ENCODE assay signal across 9 mouse cellular contexts in genomic region chr8:70493692-70494415, GRCm38 (mm10). TPM values are rescaled to one million over a fixed set of nuclear protein-coding genes. Genes with fewer than 3 reads are reported as not detected.
A peak's percentile ranks its signal among the peaks of the same experiment; 100 is the strongest.
DNase-seq lines count a peak whose midpoint lies in the region; ATAC-seq lines count a peak whose summit lies in the region.
"Had no signal": no experiment of that assay in that cellular context is flagged by ENCODE, and none has a peak within 500 bp of the region (broad histone marks: within the 10 kb centered on the region; RNA-seq: fewer than 3 reads in every experiment).

No protein-coding gene starts in this region.

- H3K9ac ChIP-seq in kidney, embryonic 14.5 days (ENCODE audit: low read depth, low read length), result peak overlapping the region; percentile 45; the same call in 1 of the 2 replicates
- H3K9ac ChIP-seq in embryonic facial prominence, embryonic 11.5 days (replicated peaks; ENCODE audit: low read length), result peak overlapping the region; percentile 69
- H3K9ac ChIP-seq in neural tube, embryonic 11.5 days (ENCODE audit: low read length), result no peak overlapping the region

- H3K4me2 ChIP-seq in kidney, embryonic 14.5 days (replicated peaks; ENCODE audit: low read depth, low read length), result peak overlapping the region; percentile 79
- H3K4me2 ChIP-seq in embryonic facial prominence, embryonic 11.5 days (ENCODE audit: low read depth, low read length), result peak overlapping the region; percentile 77
- H3K4me2 ChIP-seq in neural tube, embryonic 11.5 days (ENCODE audit: low read depth), result peak overlapping the region; percentile 41; the same call in 1 of the 2 replicates

- 1% methylated on average over 47 of the region's 47 CpGs for WGBS in kidney, embryonic 14.5 days
- under 1% methylated on average over 46 of the region's 47 CpGs for WGBS in embryonic facial prominence, embryonic 11.5 days
- WGBS in neural tube, embryonic 11.5 days, result under 1% methylated on average over 42 of the region's 47 CpGs

- no peak overlapping the region for H3K27ac ChIP-seq in kidney, embryonic 14.5 days (ENCODE audit: low read depth, low read length)
- H3K27ac ChIP-seq in embryonic facial prominence, embryonic 11.5 days (replicated peaks; ENCODE audit: low read depth, low read length), result no peak overlapping the region
- H3K27ac ChIP-seq in neural tube, embryonic 11.5 days (ENCODE audit: low read depth, low read length), result no peak overlapping the region

- ATAC-seq in kidney, embryonic 14.5 days (ENCODE audit: low FRiP score, low TSS enrichment), result no peak
- no peak for ATAC-seq in embryonic facial prominence, embryonic 11.5 days (replicated peaks; ENCODE audit: insufficient number of reproducible peaks, low FRiP score, low TSS enrichment, low read depth)
- no peak for ATAC-seq in neural tube, embryonic 11.5 days (ENCODE audit: insufficient read depth, low FRiP score, low TSS enrichment)

- peak overlapping the region; percentile 40 for H3K4me3 ChIP-seq in kidney, embryonic 14.5 days (ENCODE audit: low read length)
- peak overlapping the region; percentile 57 for H3K4me3 ChIP-seq in embryonic facial prominence, embryonic 11.5 days (ENCODE audit: low read depth, low read length)
- no peak overlapping the region for H3K4me3 ChIP-seq in neural tube, embryonic 11.5 days (ENCODE audit: low read depth, low read length)

- no peak for DNase-seq in kidney, postnatal 10 days
- peak; percentile 53 for DNase-seq in embryonic facial prominence, embryonic 11.5 days (ENCODE audit: low spot score)
- peak; percentile 26 for DNase-seq in induced T-regulatory cell, adult 2 months (ENCODE audit: low read depth)
- no peak for DNase-seq in neural tube, embryonic 11.5 days (ENCODE audit: low spot score)
- DNase-seq in right cerebral cortex, postnatal 4 days, result no peak
- DNase-seq in adrenal gland, postnatal 10 days, result no peak
- DNase-seq in cerebellum, postnatal 4 days (ENCODE audit: low spot score in 2 of 2), result no peak
- DNase-seq: thymus, postnatal 25 days had no signal

- peaks cover 98% of the 10 kb centered on the region for H3K27me3 ChIP-seq in kidney, embryonic 14.5 days (ENCODE audit: control insufficient read depth, insufficient read depth, low read length)
- peaks cover 53% of the 10 kb centered on the region for H3K27me3 ChIP-seq in embryonic facial prominence, embryonic 11.5 days (ENCODE audit: control insufficient read depth, insufficient read depth, low read length)
- peaks cover 97% of the 10 kb centered on the region for H3K27me3 ChIP-seq in neural tube, embryonic 11.5 days (ENCODE audit: control insufficient read depth, insufficient read depth, low read length)

- H3K4me1 ChIP-seq in kidney, embryonic 14.5 days (ENCODE audit: control insufficient read depth, insufficient read depth, low read length), result peaks cover 19% of the 10 kb centered on the region
- H3K4me1 ChIP-seq in embryonic facial prominence, embryonic 11.5 days (ENCODE audit: control insufficient read depth, insufficient read depth, low read length), result peaks cover 11% of the 10 kb centered on the region
- peaks cover 27% of the 10 kb centered on the region for H3K4me1 ChIP-seq in neural tube, embryonic 11.5 days (ENCODE audit: control insufficient read depth, insufficient read depth, low read length)

- H3K36me3 ChIP-seq in kidney, embryonic 14.5 days (ENCODE audit: control insufficient read depth, insufficient read depth, low read length), result no peaks in the 10 kb centered on the region
- no peaks in the 10 kb centered on the region for H3K36me3 ChIP-seq in embryonic facial prominence, embryonic 11.5 days (replicated peaks; ENCODE audit: control insufficient read depth, insufficient read depth, low read depth, low read length)
- no peaks in the 10 kb centered on the region for H3K36me3 ChIP-seq in neural tube, embryonic 11.5 days (ENCODE audit: control insufficient read depth, insufficient read depth, low read length)

- no peaks in the 10 kb centered on the region for H3K9me3 ChIP-seq in kidney, embryonic 14.5 days (ENCODE audit: control insufficient read depth, low read length)
- H3K9me3 ChIP-seq in embryonic facial prominence, embryonic 11.5 days (replicated peaks; ENCODE audit: control insufficient read depth, low read length), result no peaks in the 10 kb centered on the region
- H3K9me3 ChIP-seq in neural tube, embryonic 11.5 days (ENCODE audit: control insufficient read depth, low read length), result no peaks in the 10 kb centered on the region

RNA-seq across cellular contexts. Expression of gene Crlf1, which starts 0.9 kb away (rescaled TPM):
- polyA plus RNA-seq in kidney, embryonic 14.5 days (2014; fragmentation: Nextera tagmentation; extraction: Ambion mirVana), result 26.7 and 34.8 TPM in 2 replicates
- 63.8 and 64.7 TPM in 2 replicates for polyA plus RNA-seq in embryonic facial prominence, embryonic 11.5 days (2014; fragmentation: Nextera tagmentation; extraction: Ambion mirVana)
- 3.4 and 3.7 TPM in 2 replicates for polyA plus RNA-seq in neural tube, embryonic 11.5 days (2014; fragmentation: Nextera tagmentation; extraction: Ambion mirVana)
- total RNA-seq in adrenal gland, postnatal 10 days (2021), result under 1 TPM; 0.21 to 0.42 TPM

RNA-seq across cellular contexts. Expression of gene Tmem59l, which starts 6.7 kb away (rescaled TPM):
- 8.5 and 12.4 TPM in 2 replicates for polyA plus RNA-seq in kidney, embryonic 14.5 days (2014; fragmentation: Nextera tagmentation; extraction: Ambion mirVana)
- 25.4 and 25.7 TPM in 2 replicates for polyA plus RNA-seq in embryonic facial prominence, embryonic 11.5 days (2014; fragmentation: Nextera tagmentation; extraction: Ambion mirVana)
- polyA plus RNA-seq in neural tube, embryonic 11.5 days (2014; fragmentation: Nextera tagmentation; extraction: Ambion mirVana), result 19.3 and 20.7 TPM in 2 replicates
- 1 to 10 TPM; 2.9 to 4.5 TPM for total RNA-seq in adrenal gland, postnatal 10 days (2021)

RNA-seq across cellular contexts. Expression of gene Rex1bd, which starts 12.7 kb away (rescaled TPM):
- 129 and 151 TPM in 2 replicates for polyA plus RNA-seq in kidney, embryonic 14.5 days (2014; fragmentation: Nextera tagmentation; extraction: Ambion mirVana)
- 126 and 140 TPM in 2 replicates for polyA plus RNA-seq in embryonic facial prominence, embryonic 11.5 days (2014; fragmentation: Nextera tagmentation; extraction: Ambion mirVana)
- polyA plus RNA-seq in neural tube, embryonic 11.5 days (2014; fragmentation: Nextera tagmentation; extraction: Ambion mirVana), result 118 and 132 TPM in 2 replicates
- 100 to 1,000 TPM; 121 to 130 TPM for total RNA-seq in adrenal gland, postnatal 10 days (2021)

RNA-seq across cellular contexts. Expression of gene Uba52, which starts 16.7 kb away (rescaled TPM):
- polyA plus RNA-seq in kidney, embryonic 14.5 days (2014; fragmentation: Nextera tagmentation; extraction: Ambion mirVana), result 1,078 and 1,559 TPM in 2 replicates
- polyA plus RNA-seq in embryonic facial prominence, embryonic 11.5 days (2014; fragmentation: Nextera tagmentation; extraction: Ambion mirVana), result 783 and 884 TPM in 2 replicates
- 809 and 814 TPM in 2 replicates for polyA plus RNA-seq in neural tube, embryonic 11.5 days (2014; fragmentation: Nextera tagmentation; extraction: Ambion mirVana)
- total RNA-seq in adrenal gland, postnatal 10 days (2021), result 1,000 to 10,000 TPM; 1,751 to 1,916 TPM

RNA-seq across cellular contexts. Expression of gene Klhl26, which starts 17.1 kb away (rescaled TPM):
- 14.4 and 19.2 TPM in 2 replicates for polyA plus RNA-seq in kidney, embryonic 14.5 days (2014; fragmentation: Nextera tagmentation; extraction: Ambion mirVana)
- 15.4 and 17.9 TPM in 2 replicates for polyA plus RNA-seq in embryonic facial prominence, embryonic 11.5 days (2014; fragmentation: Nextera tagmentation; extraction: Ambion mirVana)
- polyA plus RNA-seq in neural tube, embryonic 11.5 days (2014; fragmentation: Nextera tagmentation; extraction: Ambion mirVana), result 14.6 and 17.0 TPM in 2 replicates
- total RNA-seq in adrenal gland, postnatal 10 days (2021), result 10 to 100 TPM; 14.0 to 15.1 TPM

Comparison
In these comparisons a context has a peak if more than half of its experiments do, and no peak if none do; other contexts are left out.
1. DNase-seq: peak in embryonic facial prominence, embryonic 11.5 days (single experiment) and induced T-regulatory cell, adult 2 months (single experiment); none in kidney, postnatal 10 days (single experiment), neural tube, embryonic 11.5 days (single experiment), right cerebral cortex, postnatal 4 days (single experiment), adrenal gland, postnatal 10 days (single experiment) and cerebellum, postnatal 4 days (0 of 2).
2. Peak in every context shown above with its lines, with median percentiles within 50 percentile points of each other: H3K4me2 ChIP-seq.